Mouse (Mus musculus) left cerebral cortex, postnatal 10 days (tissue): ENCODE measurements at regions not wholly inside any gene's neighbourhood (a gene's known extent, or its start where the extent isn't known, plus 50 kb on each side); places are given as distances from the start of the nearest gene placed in this dataset.
A peak's percentile ranks its signal among the peaks of the same experiment; 100 is the strongest.

Experiments used
- DNase-seq, 2 experiments: peaks; one replicate each; pipeline ENCODE4 v3.0.0; 2021 to 2022; ENCODE audit warnings: low spot score in 2 of 2, mixed read lengths in 1 of 2; ENCODE audit errors: extremely low spot score in 1 of 2
- intact Hi-C: fragments of 180-260 bp; cut with DNase I; formaldehyde crosslinking; loops from one replicate; pipeline ENCODE4 v1.15.1; 2025

GRCm38 (mm10) chr7:114912109-114912508, 168.6 kb downstream of the Insc start:
- no peak for DNase-seq
- intact Hi-C loops: no loop called here

- DNase-seq: peak; percentile 52 to 75
- intact Hi-C loops: loop anchor here (5.0 kb wide), 1 partner anchor 1110 kb away; no protein-coding TSS in a partner anchor
Observed at GRCm38 (mm10) chr7:114922155-114922554, 178.7 kb downstream of the Insc start.

GRCm38 (mm10) chr7:114933861-114934260, 190.4 kb downstream of the Insc start:
- intact Hi-C loops: no loop called here
- DNase-seq: no peak

GRCm38 (mm10) chr7:114950759-114951158, 207.3 kb downstream of the Insc start:
- intact Hi-C loops: no loop called here
- DNase-seq: no peak

GRCm38 (mm10) chr7:114963206-114963605, 219.7 kb downstream of the Insc start:
- intact Hi-C loops: no loop called here
- DNase-seq: no peak

- intact Hi-C loops: no loop called here
- no peak for DNase-seq
Observed at GRCm38 (mm10) chr7:114965923-114966322, 222.4 kb downstream of the Insc start.

- intact Hi-C loops: no loop called here
- no peak for DNase-seq
Observed at GRCm38 (mm10) chr7:114986481-114986880, 243.0 kb downstream of the Insc start.

GRCm38 (mm10) chr7:114991255-114991654, 247.8 kb downstream of the Insc start:
- peak in 1 of 2 experiments; percentile 22 for DNase-seq
- intact Hi-C loops: no loop called here

GRCm38 (mm10) chr7:114992440-114992839, 248.9 kb downstream of the Insc start:
- no peak for DNase-seq
- intact Hi-C loops: no loop called here

- intact Hi-C loops: no loop called here
- DNase-seq: peak; percentile 32 to 44
Observed at GRCm38 (mm10) chr7:115000796-115001524, 257.5 kb downstream of the Insc start.

GRCm38 (mm10) chr7:115014253-115014998, 270.9 kb downstream of the Insc start:
- intact Hi-C loops: no loop called here
- DNase-seq: no peak

GRCm38 (mm10) chr7:115019369-115019958, 276.0 kb downstream of the Insc start:
- DNase-seq: no peak
- intact Hi-C loops: no loop called here

GRCm38 (mm10) chr7:115020023-115020422, 276.5 kb downstream of the Insc start:
- intact Hi-C loops: no loop called here
- DNase-seq: no peak

GRCm38 (mm10) chr7:115025803-115026202, 282.3 kb downstream of the Insc start:
- intact Hi-C loops: no loop called here

GRCm38 (mm10) chr7:115027685-115028084, 284.2 kb downstream of the Insc start:
- DNase-seq: peak in 1 of 2 experiments; percentile 15
- intact Hi-C loops: no loop called here

More at GRCm38 (mm10) chr7:115025803-115026202, 282.3 kb downstream of the Insc start:
- DNase-seq: no peak

GRCm38 (mm10) chr7:115033987-115034386, 290.5 kb downstream of the Insc start:
- intact Hi-C loops: no loop called here
- no peak for DNase-seq

GRCm38 (mm10) chr7:115055527-115055926, 312.0 kb downstream of the Insc start:
- intact Hi-C loops: no loop called here
- no peak for DNase-seq

GRCm38 (mm10) chr7:115056992-115057645, 313.6 kb downstream of the Insc start:
- DNase-seq: no peak
- intact Hi-C loops: no loop called here

- intact Hi-C loops: no loop called here
- no peak for DNase-seq
Observed at GRCm38 (mm10) chr7:115057736-115058135, 314.2 kb downstream of the Insc start.
